Mouse (Mus musculus): ENCODE results near the gene Bdh1. TPM values are rescaled to one million over a fixed set of nuclear protein-coding genes. Genes with fewer than 3 reads are reported as not detected.
"Not testable (repeated sequence)": the region's sequence is repeated elsewhere in the genome, so short reads cannot be mapped to it uniquely, and the experiment has no call there.

Bdh1 gene
- polyA plus RNA-seq, 1 experiment from 2014 or later: 10.8 TPM

- Histone ChIP-seq H3K4me2 (no peak overlapping the region), H3K27ac (replicated peaks) (no peak overlapping the region), H3K9me3 (no peaks in the 10 kb centered on the region), H3K4me1 (peaks cover 4% of the 10 kb centered on the region; the same call in 1 of the 2 replicates), H3K4me3 (no peak overlapping the region), H3K36me3 (no peaks in the 10 kb centered on the region), H3K9ac (no peak overlapping the region), H3K27me3 (replicated peaks) (peaks cover 11% of the 10 kb centered on the region)
- 79% methylated on average over 5 of the region's 5 CpGs for WGBS
- no peak for ATAC-seq (ENCODE audit: extremely low read depth, insufficient number of reproducible peaks, low FRiP score, low TSS enrichment)
These were observed 44.0 kb downstream of the Bdh1 start for GRCm38 (mm10) chr16:31466106-31466505.

DNA sequence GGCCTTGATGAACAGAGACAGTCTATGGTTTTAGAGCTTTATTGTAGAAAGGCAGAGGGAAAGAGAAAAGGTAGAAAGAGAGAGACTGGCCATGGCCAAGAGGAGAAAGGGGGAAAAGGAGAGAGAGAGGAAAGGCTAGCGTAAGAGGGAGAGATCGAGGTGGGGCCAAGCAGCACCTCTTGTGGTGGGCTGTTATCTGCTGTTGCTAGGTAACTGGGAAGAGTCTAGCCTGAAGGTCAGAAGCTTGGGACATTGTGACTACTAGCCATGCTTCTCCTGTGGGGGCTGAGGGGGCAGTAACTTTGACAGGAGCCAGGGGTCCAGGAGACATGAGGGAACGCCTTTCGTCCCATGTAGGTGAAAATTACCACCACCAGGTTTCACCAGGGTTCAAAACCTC lies 48.7 kb downstream of the Bdh1 start:
- H3K27ac ChIP-seq (replicated peaks); H3K27me3 ChIP-seq (replicated peaks); H3K9ac ChIP-seq; H3K9me3 ChIP-seq; ATAC-seq (ENCODE audit: extremely low read depth, insufficient number of reproducible peaks, low FRiP score, low TSS enrichment); H3K36me3 ChIP-seq; H3K4me3 ChIP-seq; H3K4me2 ChIP-seq: not testable (repeated sequence)
- H3K4me1 ChIP-seq: peaks cover 25% of the 10 kb centered on the region
- WGBS: 41% methylated on average over 4 of the region's 4 CpGs

GRCm38 (mm10) chr16:31471994-31472393 lies 49.9 kb downstream of the Bdh1 start:
- H3K9me3 ChIP-seq: no peaks in the 10 kb centered on the region
- H3K9ac ChIP-seq: no peak overlapping the region
- 61% methylated on average over 5 of the region's 5 CpGs for WGBS
- peaks cover 25% of the 10 kb centered on the region for H3K4me1 ChIP-seq
- no peak overlapping the region for H3K4me3 ChIP-seq
- H3K4me2 ChIP-seq: no peak overlapping the region
- H3K27ac ChIP-seq (replicated peaks): no peak overlapping the region
- H3K36me3 ChIP-seq: no peaks in the 10 kb centered on the region
- ATAC-seq (ENCODE audit: extremely low read depth, insufficient number of reproducible peaks, low FRiP score, low TSS enrichment): no peak
- H3K27me3 ChIP-seq (replicated peaks): no peaks in the 10 kb centered on the region

DNA sequence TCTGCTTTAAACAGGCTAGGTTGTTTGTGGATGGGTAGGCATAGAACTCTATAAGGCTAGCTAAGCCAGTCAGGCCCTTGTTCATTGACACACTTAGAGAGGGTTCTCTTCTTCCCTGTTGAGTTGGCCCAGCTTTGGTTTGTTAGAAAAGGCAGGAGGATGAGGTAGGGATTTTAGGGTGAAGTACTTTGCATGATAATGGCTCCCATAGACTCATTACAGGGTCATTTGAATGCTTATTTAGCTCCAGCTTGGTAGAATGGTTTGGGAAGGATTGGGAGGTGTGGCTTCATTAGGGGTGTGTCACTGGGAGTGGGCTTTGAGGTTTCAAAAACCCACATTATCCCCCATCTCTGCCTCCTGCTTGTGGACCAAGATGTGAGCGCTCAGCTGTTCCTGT lies 51.1 kb downstream of the Bdh1 start:
- no peak overlapping the region for H3K9ac ChIP-seq
- no peaks in the 10 kb centered on the region for H3K9me3 ChIP-seq
- WGBS: 100% methylated on average over 1 of the region's 1 CpGs
- no peak overlapping the region for H3K4me2 ChIP-seq
- no peak overlapping the region for H3K4me3 ChIP-seq
- H3K27me3 ChIP-seq (replicated peaks): no peaks in the 10 kb centered on the region
- H3K27ac ChIP-seq (replicated peaks): no peak overlapping the region
- peaks cover 25% of the 10 kb centered on the region for H3K4me1 ChIP-seq
- no peak for ATAC-seq (ENCODE audit: extremely low read depth, insufficient number of reproducible peaks, low FRiP score, low TSS enrichment)
- H3K36me3 ChIP-seq: no peaks in the 10 kb centered on the region

- H3K27me3 ChIP-seq (replicated peaks): no peaks in the 10 kb centered on the region
- no peak for ATAC-seq (ENCODE audit: extremely low read depth, insufficient number of reproducible peaks, low FRiP score, low TSS enrichment)
- H3K4me2 ChIP-seq: no peak overlapping the region
- 50% methylated on average over 9 of the region's 9 CpGs for WGBS
- H3K4me3 ChIP-seq: no peak overlapping the region
- no peak overlapping the region for H3K9ac ChIP-seq
- H3K4me1 ChIP-seq: peaks cover 25% of the 10 kb centered on the region
- peaks cover 3% of the 10 kb centered on the region; the same call in 1 of the 2 replicates for H3K9me3 ChIP-seq
- H3K27ac ChIP-seq (replicated peaks): no peak overlapping the region
- no peaks in the 10 kb centered on the region for H3K36me3 ChIP-seq
These were observed 53.3 kb downstream of the Bdh1 start for GRCm38 (mm10) chr16:31475123-31475968.

GRCm38 (mm10) chr16:31476872-31477603 lies 55.0 kb downstream of the Bdh1 start:
- 42% methylated on average over 7 of the region's 7 CpGs for WGBS
- Histone ChIP-seq H3K9me3 (peaks cover 3% of the 10 kb centered on the region; the same call in 1 of the 2 replicates), H3K36me3 (no peaks in the 10 kb centered on the region), H3K4me1 (peaks cover 15% of the 10 kb centered on the region), H3K4me3 (no peak overlapping the region), H3K27ac (replicated peaks) (no peak overlapping the region), H3K27me3 (replicated peaks) (no peaks in the 10 kb centered on the region), H3K9ac (no peak overlapping the region), H3K4me2 (no peak overlapping the region)
- ATAC-seq (ENCODE audit: extremely low read depth, insufficient number of reproducible peaks, low FRiP score, low TSS enrichment): no peak

- 77% methylated on average over 5 of the region's 5 CpGs for WGBS
- Histone ChIP-seq H3K4me3 (no peak overlapping the region), H3K36me3 (no peaks in the 10 kb centered on the region), H3K9me3 (no peaks in the 10 kb centered on the region), H3K27me3 (replicated peaks) (no peaks in the 10 kb centered on the region; the same call in 1 of the 2 replicates), H3K9ac (no peak overlapping the region), H3K27ac (replicated peaks) (no peak overlapping the region), H3K4me1 (peaks cover 4% of the 10 kb centered on the region), H3K4me2 (no peak overlapping the region)
- no peak for ATAC-seq (ENCODE audit: extremely low read depth, insufficient number of reproducible peaks, low FRiP score, low TSS enrichment)
These were observed 63.3 kb downstream of the Bdh1 start for GRCm38 (mm10) chr16:31485336-31485735.

GRCm38 (mm10) chr16:31487266-31487665 lies 65.2 kb downstream of the Bdh1 start:
- Histone ChIP-seq H3K4me2 (no peak overlapping the region), H3K4me1 (peaks cover 4% of the 10 kb centered on the region), H3K27me3 (replicated peaks) (no peaks in the 10 kb centered on the region; the same call in 1 of the 2 replicates), H3K36me3 (no peaks in the 10 kb centered on the region), H3K4me3 (no peak overlapping the region), H3K27ac (replicated peaks) (no peak overlapping the region), H3K9me3 (no peaks in the 10 kb centered on the region), H3K9ac (no peak overlapping the region)
- no peak for ATAC-seq (ENCODE audit: extremely low read depth, insufficient number of reproducible peaks, low FRiP score, low TSS enrichment)
- WGBS: 70% methylated on average over 3 of the region's 3 CpGs

DNA sequence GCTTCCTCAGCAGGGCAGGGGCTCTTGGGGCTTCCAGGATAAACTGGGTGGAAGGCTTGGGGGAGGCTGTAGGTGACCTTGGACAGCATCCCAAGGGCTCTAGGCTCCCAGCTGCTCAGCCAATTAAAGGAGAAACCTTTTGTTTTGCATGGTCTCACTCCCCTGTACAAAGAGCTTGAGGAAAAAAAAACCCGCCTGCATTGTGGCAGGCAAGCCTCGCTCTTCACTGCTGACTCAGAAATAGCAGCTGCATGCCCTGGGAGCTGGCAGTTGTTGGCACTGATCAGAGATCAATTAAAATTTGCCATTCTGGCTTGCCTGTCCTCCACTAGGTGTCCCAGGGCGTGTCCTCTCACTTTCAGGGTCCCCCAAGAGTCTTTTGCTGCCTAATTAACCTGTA lies 67.0 kb downstream of the Bdh1 start:
- H3K9ac ChIP-seq: no peak overlapping the region
- no peak overlapping the region for H3K4me3 ChIP-seq
- H3K9me3 ChIP-seq: no peaks in the 10 kb centered on the region
- no peaks in the 10 kb centered on the region; the same call in 1 of the 2 replicates for H3K27me3 ChIP-seq (replicated peaks)
- peaks cover 20% of the 10 kb centered on the region for H3K4me1 ChIP-seq
- ATAC-seq (ENCODE audit: extremely low read depth, insufficient number of reproducible peaks, low FRiP score, low TSS enrichment): no peak
- WGBS: 35% methylated on average over 3 of the region's 3 CpGs
- no peak overlapping the region for H3K27ac ChIP-seq (replicated peaks)
- H3K36me3 ChIP-seq: no peaks in the 10 kb centered on the region
- no peak overlapping the region for H3K4me2 ChIP-seq

- Histone ChIP-seq H3K36me3 (no peaks in the 10 kb centered on the region), H3K27ac (replicated peaks) (no peak overlapping the region), H3K4me1 (peaks cover 38% of the 10 kb centered on the region), H3K9ac (no peak overlapping the region), H3K4me3 (no peak overlapping the region), H3K9me3 (no peaks in the 10 kb centered on the region), H3K27me3 (replicated peaks) (no peaks in the 10 kb centered on the region; the same call in 1 of the 2 replicates), H3K4me2 (no peak overlapping the region)
- ATAC-seq (ENCODE audit: extremely low read depth, insufficient number of reproducible peaks, low FRiP score, low TSS enrichment): no peak
- 84% methylated on average over 7 of the region's 7 CpGs for WGBS
These were observed 68.9 kb downstream of the Bdh1 start for GRCm38 (mm10) chr16:31490967-31491366.

GRCm38 (mm10) chr16:31492921-31493549 lies 71.0 kb downstream of the Bdh1 start:
- H3K27ac ChIP-seq (replicated peaks): no peak overlapping the region
- H3K9ac ChIP-seq: no peak overlapping the region
- no peaks in the 10 kb centered on the region for H3K9me3 ChIP-seq
- peaks cover 38% of the 10 kb centered on the region for H3K4me1 ChIP-seq
- no peak for ATAC-seq (ENCODE audit: extremely low read depth, insufficient number of reproducible peaks, low FRiP score, low TSS enrichment)
- no peaks in the 10 kb centered on the region for H3K36me3 ChIP-seq
- no peak overlapping the region for H3K4me2 ChIP-seq
- WGBS: 36% methylated on average over 12 of the region's 12 CpGs
- no peaks in the 10 kb centered on the region; the same call in 1 of the 2 replicates for H3K27me3 ChIP-seq (replicated peaks)
- H3K4me3 ChIP-seq: no peak overlapping the region

Data from heart, embryonic 13.5 days (tissue).